Mouse (Mus musculus) midbrain, embryonic 16.5 days (tissue): ENCODE results near the gene H2al1k. TPM values are rescaled to one million over a fixed set of nuclear protein-coding genes. Genes with fewer than 3 reads are reported as not detected.

Experiments
- polyA plus RNA-seq: library from polyadenylated mRNA; unstranded; fragments of >200 nt; fragmentation: Nextera tagmentation; extraction: Ambion mirVana; gene quantifications from 2 replicates; pipeline ENCODE4 v1.2.1, GENCODE M21; 2015

H2al1k gene
- polyA plus RNA-seq, 1 experiment from 2014 or later, result not detected

Other genes starting within 250 kb of the H2al1k start
- not detected in 2 replicates for gene 4930402K13Rik, start 246.1 kb upstream of the H2al1k start, polyA plus RNA-seq
- 5.1 and 5.6 TPM in 2 replicates for gene Lancl3, start 150.7 kb upstream of the H2al1k start, polyA plus RNA-seq
- 0.24 TPM in 1 of 2 replicates, not detected in the other for gene Gm14862, start 93.7 kb upstream of the H2al1k start, polyA plus RNA-seq
- gene Xk, start 77.9 kb upstream of the H2al1k start, polyA plus RNA-seq, result 5.3 and 5.4 TPM in 2 replicates
- gene H2al1m, start 66.9 kb upstream of the H2al1k start, polyA plus RNA-seq, result not detected in 2 replicates
- 0.11 and 0.40 TPM in 2 replicates for gene Cybb, start 137.1 kb downstream of the H2al1k start, polyA plus RNA-seq
- gene H2al1o, start 221.8 kb downstream of the H2al1k start, polyA plus RNA-seq, result not detected in 2 replicates